Mouse (Mus musculus): ENCODE measurements around the gene Uevld. TPM values are rescaled to one million over a fixed set of nuclear protein-coding genes. Genes with fewer than 3 reads are reported as not detected.
"Not testable (repeated sequence)": the region's sequence is repeated elsewhere in the genome, so short reads cannot be mapped to it uniquely, and the experiment has no call there.

The Uevld gene
- polyA plus RNA-seq, 1 experiment from 2014 or later = 5.3 TPM

- Histone ChIP-seq H3K4me1 (ENCODE audit: control insufficient read depth, insufficient read depth, low read length) (peaks cover 14% of the 10 kb centered on the region), H3K36me3 (ENCODE audit: control insufficient read depth, insufficient read depth, low read length) (peaks cover 21% of the 10 kb centered on the region), H3K27me3 (ENCODE audit: control insufficient read depth, insufficient read depth, low read depth, low read length) (no peaks in the 10 kb centered on the region), H3K27ac (ENCODE audit: low read length) (no peak overlapping the region), H3K9me3 (replicated peaks; ENCODE audit: control insufficient read depth, low read length, poor library complexity, severe bottlenecking) (no peaks in the 10 kb centered on the region), H3K4me2 (ENCODE audit: low read length) (no peak overlapping the region), H3K9ac (ENCODE audit: low read depth, low read length) (no peak overlapping the region), H3K4me3 (ENCODE audit: low read depth, low read length) (no peak overlapping the region)
- ATAC-seq = no peak
- WGBS = 93% methylated on average over 2 of the region's 2 CpGs
Measured at GRCm38 (mm10) chr7:46998942-46999341, 40.6 kb upstream of the Uevld start.

- ATAC-seq = no peak
- no peak overlapping the region for H3K9ac ChIP-seq (ENCODE audit: low read depth, low read length)
- peaks cover 14% of the 10 kb centered on the region for H3K4me1 ChIP-seq (ENCODE audit: control insufficient read depth, insufficient read depth, low read length)
- H3K9me3 ChIP-seq (replicated peaks; ENCODE audit: control insufficient read depth, low read length, poor library complexity, severe bottlenecking) = no peaks in the 10 kb centered on the region
- WGBS = 89% methylated on average over 21 of the region's 21 CpGs
- H3K27ac ChIP-seq (ENCODE audit: low read length) = no peak overlapping the region
- no peak overlapping the region for H3K4me2 ChIP-seq (ENCODE audit: low read length)
- peaks cover 28% of the 10 kb centered on the region for H3K36me3 ChIP-seq (ENCODE audit: control insufficient read depth, insufficient read depth, low read length)
- no peak overlapping the region for H3K4me3 ChIP-seq (ENCODE audit: low read depth, low read length)
- no peaks in the 10 kb centered on the region for H3K27me3 ChIP-seq (ENCODE audit: control insufficient read depth, insufficient read depth, low read depth, low read length)
Measured at GRCm38 (mm10) chr7:46997644-46998395, 39.5 kb upstream of the Uevld start.

GRCm38 (mm10) chr7:46997008-46997407, 38.7 kb upstream of the Uevld start:
- H3K9ac ChIP-seq (ENCODE audit: low read depth, low read length) = no peak overlapping the region
- H3K4me2 ChIP-seq (ENCODE audit: low read length) = no peak overlapping the region
- no peaks in the 10 kb centered on the region for H3K27me3 ChIP-seq (ENCODE audit: control insufficient read depth, insufficient read depth, low read depth, low read length)
- no peak overlapping the region for H3K4me3 ChIP-seq (ENCODE audit: low read depth, low read length)
- peaks cover 6% of the 10 kb centered on the region for H3K4me1 ChIP-seq (ENCODE audit: control insufficient read depth, insufficient read depth, low read length)
- no peaks in the 10 kb centered on the region for H3K9me3 ChIP-seq (replicated peaks; ENCODE audit: control insufficient read depth, low read length, poor library complexity, severe bottlenecking)
- WGBS = 93% methylated on average over 4 of the region's 4 CpGs
- ATAC-seq = no peak
- H3K36me3 ChIP-seq (ENCODE audit: control insufficient read depth, insufficient read depth, low read length) = peaks cover 29% of the 10 kb centered on the region
- H3K27ac ChIP-seq (ENCODE audit: low read length) = no peak overlapping the region

GRCm38 (mm10) chr7:46995558-46995957, 37.2 kb upstream of the Uevld start:
- Histone ChIP-seq H3K4me3 (ENCODE audit: low read depth, low read length) (no peak overlapping the region), H3K9ac (ENCODE audit: low read depth, low read length) (no peak overlapping the region), H3K36me3 (ENCODE audit: control insufficient read depth, insufficient read depth, low read length) (peaks cover 34% of the 10 kb centered on the region), H3K4me1 (ENCODE audit: control insufficient read depth, insufficient read depth, low read length) (no peaks in the 10 kb centered on the region), H3K27me3 (ENCODE audit: control insufficient read depth, insufficient read depth, low read depth, low read length) (no peaks in the 10 kb centered on the region), H3K4me2 (ENCODE audit: low read length) (no peak overlapping the region), H3K27ac (ENCODE audit: low read length) (no peak overlapping the region), H3K9me3 (replicated peaks; ENCODE audit: control insufficient read depth, low read length, poor library complexity, severe bottlenecking) (no peaks in the 10 kb centered on the region)
- WGBS = 95% methylated on average over 3 of the region's 3 CpGs
- ATAC-seq = no peak

GRCm38 (mm10) chr7:46993079-46993478, 34.8 kb upstream of the Uevld start:
- Histone ChIP-seq H3K4me2 (ENCODE audit: low read length) (no peak overlapping the region), H3K27ac (ENCODE audit: low read length) (no peak overlapping the region), H3K36me3 (ENCODE audit: control insufficient read depth, insufficient read depth, low read length) (peaks cover 32% of the 10 kb centered on the region), H3K9ac (ENCODE audit: low read depth, low read length) (no peak overlapping the region), H3K9me3 (replicated peaks; ENCODE audit: control insufficient read depth, low read length, poor library complexity, severe bottlenecking) (no peaks in the 10 kb centered on the region), H3K4me1 (ENCODE audit: control insufficient read depth, insufficient read depth, low read length) (no peaks in the 10 kb centered on the region), H3K27me3 (ENCODE audit: control insufficient read depth, insufficient read depth, low read depth, low read length) (no peaks in the 10 kb centered on the region), H3K4me3 (ENCODE audit: low read depth, low read length) (no peak overlapping the region)
- no peak for ATAC-seq
- WGBS = 86% methylated on average over 8 of the region's 8 CpGs

GRCm38 (mm10) chr7:46989387-46989786, 31.1 kb upstream of the Uevld start:
- H3K9ac ChIP-seq (ENCODE audit: low read depth, low read length); H3K4me1 ChIP-seq (ENCODE audit: control insufficient read depth, insufficient read depth, low read length); H3K27me3 ChIP-seq (ENCODE audit: control insufficient read depth, insufficient read depth, low read depth, low read length); H3K27ac ChIP-seq (ENCODE audit: low read length); H3K9me3 ChIP-seq (replicated peaks; ENCODE audit: control insufficient read depth, low read length, poor library complexity, severe bottlenecking); H3K4me2 ChIP-seq (ENCODE audit: low read length); ATAC-seq; H3K4me3 ChIP-seq (ENCODE audit: low read depth, low read length): not testable (repeated sequence)
- 81% methylated on average over 4 of the region's 4 CpGs for WGBS
- H3K36me3 ChIP-seq (ENCODE audit: control insufficient read depth, insufficient read depth, low read length) = peaks cover 17% of the 10 kb centered on the region

- H3K4me2 ChIP-seq (ENCODE audit: low read length) = no peak overlapping the region
- WGBS = 68% methylated on average over 2 of the region's 2 CpGs
- no peak overlapping the region for H3K9ac ChIP-seq (ENCODE audit: low read depth, low read length)
- no peak overlapping the region for H3K27ac ChIP-seq (ENCODE audit: low read length)
- H3K4me1 ChIP-seq (ENCODE audit: control insufficient read depth, insufficient read depth, low read length) = no peaks in the 10 kb centered on the region
- H3K36me3 ChIP-seq (ENCODE audit: control insufficient read depth, insufficient read depth, low read length) = 0 out of 2 replicates have a peak, but pooled peaks cover 5% of the 10 kb centered on the region
- no peaks in the 10 kb centered on the region for H3K27me3 ChIP-seq (ENCODE audit: control insufficient read depth, insufficient read depth, low read depth, low read length)
- H3K4me3 ChIP-seq (ENCODE audit: low read depth, low read length) = no peak overlapping the region
- ATAC-seq = no peak
- H3K9me3 ChIP-seq (replicated peaks; ENCODE audit: control insufficient read depth, low read length, poor library complexity, severe bottlenecking) = no peaks in the 10 kb centered on the region
Measured at GRCm38 (mm10) chr7:46987073-46987472, 28.7 kb upstream of the Uevld start.

- Histone ChIP-seq H3K27me3 (ENCODE audit: control insufficient read depth, insufficient read depth, low read depth, low read length) (no peaks in the 10 kb centered on the region), H3K9me3 (replicated peaks; ENCODE audit: control insufficient read depth, low read length, poor library complexity, severe bottlenecking) (no peaks in the 10 kb centered on the region), H3K4me2 (ENCODE audit: low read length) (no peak overlapping the region), H3K27ac (ENCODE audit: low read length) (no peak overlapping the region), H3K4me1 (ENCODE audit: control insufficient read depth, insufficient read depth, low read length) (no peaks in the 10 kb centered on the region), H3K9ac (ENCODE audit: low read depth, low read length) (no peak overlapping the region), H3K36me3 (ENCODE audit: control insufficient read depth, insufficient read depth, low read length) (0 out of 2 replicates have a peak, but pooled peaks cover 4% of the 10 kb centered on the region), H3K4me3 (ENCODE audit: low read depth, low read length) (no peak overlapping the region)
- WGBS = 58% methylated on average over 5 of the region's 5 CpGs
- ATAC-seq = no peak
Measured at GRCm38 (mm10) chr7:46986646-46987045, 28.3 kb upstream of the Uevld start.

GRCm38 (mm10) chr7:46985718-46986505, 27.6 kb upstream of the Uevld start:
- Histone ChIP-seq H3K4me2 (ENCODE audit: low read length) (no peak overlapping the region), H3K27me3 (ENCODE audit: control insufficient read depth, insufficient read depth, low read depth, low read length) (no peaks in the 10 kb centered on the region), H3K9me3 (replicated peaks; ENCODE audit: control insufficient read depth, low read length, poor library complexity, severe bottlenecking) (no peaks in the 10 kb centered on the region), H3K4me1 (ENCODE audit: control insufficient read depth, insufficient read depth, low read length) (no peaks in the 10 kb centered on the region), H3K36me3 (ENCODE audit: control insufficient read depth, insufficient read depth, low read length) (no peaks in the 10 kb centered on the region), H3K27ac (ENCODE audit: low read length) (no peak overlapping the region), H3K9ac (ENCODE audit: low read depth, low read length) (no peak overlapping the region), H3K4me3 (ENCODE audit: low read depth, low read length) (no peak overlapping the region)
- ATAC-seq = no peak
- WGBS = 64% methylated on average over 8 of the region's 8 CpGs

Measured in midbrain, embryonic 16.5 days (tissue).